Mouse (Mus musculus) neural tube, embryonic 15.5 days (tissue): ENCODE data around the gene Aif1. TPM values are rescaled to one million over a fixed set of nuclear protein-coding genes. Genes with fewer than 3 reads are reported as not detected.
A peak's percentile ranks its signal among the peaks of the same experiment; 100 is the strongest.

Source experiments
- ATAC-seq: fragments of 200-750 bp; cut with Nextera tagmentation; 2 replicates; pipeline ENCODE4 v1.8.0; 2017; ENCODE audit warnings: mild to moderate bottlenecking, moderate TSS enrichment, moderate library complexity; ENCODE audit not compliant: low FRiP score
- H3K27ac ChIP-seq: fragments of 300-500 bp; sonication (generic); replicated peaks from 2 replicates; pipeline ENCODE4 v1.5.1; 2015; ENCODE audit warnings: mild to moderate bottlenecking, inconsistent platforms
- H3K27me3 ChIP-seq: fragments of 300-500 bp; sonication (generic); replicated peaks from 2 replicates; pipeline ENCODE4 v1.6.1; 2015; ENCODE audit warnings: inconsistent platforms
- H3K36me3 ChIP-seq: fragments of 300-500 bp; sonication (generic); 2 replicates; pipeline ENCODE4 v1.6.1; 2015; ENCODE audit warnings: inconsistent platforms
- H3K4me1 ChIP-seq: fragments of 300-500 bp; sonication (generic); 2 replicates; pipeline ENCODE4 v1.6.1; 2015; ENCODE audit warnings: inconsistent platforms
- H3K4me2 ChIP-seq: fragments of 300-500 bp; sonication (generic); 2 replicates; pipeline ENCODE4 v1.6.1; 2015; ENCODE audit warnings: inconsistent platforms, mild to moderate bottlenecking, moderate library complexity
- H3K4me3 ChIP-seq: fragments of 300-500 bp; sonication (generic); replicated peaks from 2 replicates; pipeline ENCODE4 v1.5.1; 2015; ENCODE audit warnings: mild to moderate bottlenecking, inconsistent platforms
- H3K9ac ChIP-seq: fragments of 300-500 bp; sonication (generic); replicated peaks from 2 replicates; pipeline ENCODE4 v1.6.1; 2015; ENCODE audit warnings: mild to moderate bottlenecking, inconsistent platforms
- H3K9me3 ChIP-seq: fragments of 300-500 bp; sonication (generic); replicated peaks from 2 replicates; pipeline ENCODE4 v1.6.1; 2016; ENCODE audit warnings: inconsistent platforms
- WGBS: fragments of 180-500 bp; shearing (Covaris S2); methylation state at CpG from one replicate; pipeline ENCODE4 v1.1.7; 2015; ENCODE audit warnings: mixed read lengths; 5-methylcytosine and 5-hydroxymethylcytosine counted together
- microRNA-seq: library from miRNA; unstranded; fragments of <30 nt; microRNA quantifications from one replicate; pipeline ENCODE4, GENCODE M21; 2017
- polyA plus RNA-seq: library from polyadenylated mRNA; unstranded; fragments of >200 nt; fragmentation: Nextera tagmentation; extraction: Ambion mirVana; gene quantifications from 2 replicates; pipeline ENCODE4 v1.2.1, GENCODE M21; 2015

Gene Aif1
- polyA plus RNA-seq, 1 experiment from 2014 or later, result 12.3 TPM

DNA sequence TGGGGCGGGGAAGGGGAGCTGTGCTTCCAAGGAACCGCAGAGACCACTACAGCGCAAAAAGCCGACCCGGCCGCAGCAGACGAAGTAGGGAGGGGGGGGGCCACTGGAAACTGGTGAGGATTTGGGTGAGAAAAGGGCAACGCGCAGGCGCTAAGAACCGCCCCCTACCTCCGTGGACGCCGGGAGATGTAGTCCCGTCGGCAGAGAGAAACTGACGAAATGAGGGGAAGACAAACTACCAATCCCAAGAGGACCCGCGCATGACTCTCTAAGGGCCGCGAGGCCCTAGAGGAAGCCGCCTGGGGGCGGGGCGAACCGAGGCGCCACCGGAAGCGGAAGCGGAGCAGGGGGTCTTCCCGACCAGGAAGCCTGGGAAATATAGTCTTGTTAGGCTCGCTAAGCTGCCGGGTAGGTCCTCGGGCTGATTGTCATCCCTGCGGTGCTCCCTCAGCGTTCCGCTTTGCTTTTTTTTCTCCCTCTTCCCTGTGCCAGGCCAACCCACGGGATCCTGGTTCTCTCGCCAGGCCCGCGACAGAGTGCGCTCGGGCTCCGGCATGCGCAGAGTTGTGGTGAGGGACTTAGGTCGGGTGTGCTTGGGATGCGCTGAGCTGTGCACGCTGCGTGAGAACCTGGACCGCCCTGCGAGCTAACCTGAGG lies 54.6 kb downstream of the Aif1 start, which contains the start of gene Gpank1:
Gene Gpank1 (plus strand): TSS at position 313 of the 657 bp plus-strand sequence.
- Histone ChIP-seq H3K27me3 (no peaks in the 10 kb centered on the region), H3K4me3 (peak within 1 kb of the TSS; percentile 95), H3K9ac (peak within 1 kb of the TSS; percentile 95), H3K4me1 (peaks cover 40% of the 10 kb centered on the region), H3K36me3 (peaks cover 40% of the 10 kb centered on the region), H3K27ac (peak within 1 kb of the TSS; percentile 93), H3K4me2 (peak within 1 kb of the TSS; percentile 97), H3K9me3 (no peaks in the 10 kb centered on the region)
- peak; percentile 94 for ATAC-seq
- under 1% methylated on average over 50 of the region's 50 CpGs for WGBS

Small RNA genes within 50 kb of the gene (microRNA-seq; reads per million reads assigned to microRNA genes)
- gene Mir6973a, result not detected
- not detected for gene Mir6974

Other genes with a start within 250 kb of the Aif1 start
- 39.1 and 43.5 TPM in 2 replicates for gene Neu1, start 244.8 kb downstream of the Aif1 start, polyA plus RNA-seq
- gene Hspa1b, start 216.8 kb downstream of the Aif1 start, polyA plus RNA-seq, result 0.54 and 0.84 TPM in 2 replicates
- gene Gm20481, start 206.2 kb downstream of the Aif1 start, polyA plus RNA-seq, result not detected in 2 replicates
- gene Hspa1a, start 203.9 kb downstream of the Aif1 start, polyA plus RNA-seq, result 12.8 and 13.2 TPM in 2 replicates
- gene Hspa1l, start 203.4 kb downstream of the Aif1 start, polyA plus RNA-seq, result 1.4 and 1.5 TPM in 2 replicates
- 97.9 and 120 TPM in 2 replicates for gene Lsm2, start 194.2 kb downstream of the Aif1 start, polyA plus RNA-seq
- 57.8 and 83.6 TPM in 2 replicates for gene Vars, start 175.1 kb downstream of the Aif1 start, polyA plus RNA-seq
- 0.19 and 0.34 TPM in 2 replicates for gene Vwa7, start 159.5 kb downstream of the Aif1 start, polyA plus RNA-seq
- gene Sapcd1, start 148.1 kb downstream of the Aif1 start, polyA plus RNA-seq, result 1.8 and 6.2 TPM in 2 replicates
- gene Msh5, start 129.3 kb downstream of the Aif1 start, polyA plus RNA-seq, result 2.0 and 3.3 TPM in 2 replicates
- 76.6 and 156 TPM in 2 replicates for gene Clic1, start 126.1 kb downstream of the Aif1 start, polyA plus RNA-seq
- gene Ddah2, start 117.0 kb downstream of the Aif1 start, polyA plus RNA-seq, result 244 and 261 TPM in 2 replicates
- 0.19 TPM in 1 of 2 replicates, not detected in the other for gene Ly6g6c, start 110.7 kb downstream of the Aif1 start, polyA plus RNA-seq
- gene Mpig6b, start 109.9 kb downstream of the Aif1 start, polyA plus RNA-seq, result 0.17 and 0.24 TPM in 2 replicates
- gene Ly6g6e, start 99.2 kb downstream of the Aif1 start, polyA plus RNA-seq, result 0.65 and 1.3 TPM in 2 replicates
- gene Ly6g6d, start 98.0 kb downstream of the Aif1 start, polyA plus RNA-seq, result 0.74 and 2.8 TPM in 2 replicates
- 0.32 TPM in 1 of 2 replicates, not detected in the other for gene Ly6g6f, start 90.5 kb downstream of the Aif1 start, polyA plus RNA-seq
- 110 TPM in 2 replicates for gene Abhd16a, start 86.8 kb downstream of the Aif1 start, polyA plus RNA-seq
- not detected in 2 replicates for gene Ly6g5c, start 67.8 kb downstream of the Aif1 start, polyA plus RNA-seq
- gene Ly6g5b, start 60.6 kb downstream of the Aif1 start, polyA plus RNA-seq, result 1.0 and 1.5 TPM in 2 replicates
- 22.4 and 22.8 TPM in 2 replicates for gene Gpank1, start 54.6 kb downstream of the Aif1 start, polyA plus RNA-seq
- 312 and 350 TPM in 2 replicates for gene Csnk2b, start 54.0 kb downstream of the Aif1 start, polyA plus RNA-seq
- gene D17H6S53E, start 49.7 kb downstream of the Aif1 start, polyA plus RNA-seq, result 9.5 and 10.6 TPM in 2 replicates
- gene Apom, start 44.0 kb downstream of the Aif1 start, polyA plus RNA-seq, result 0.20 and 0.84 TPM in 2 replicates
- 54.7 and 62.7 TPM in 2 replicates for gene Bag6, start 40.9 kb downstream of the Aif1 start, polyA plus RNA-seq
- 155 TPM in 2 replicates for gene Prrc2a, start 11.2 kb downstream of the Aif1 start, polyA plus RNA-seq
- gene Lst1, start 12.4 kb upstream of the Aif1 start, polyA plus RNA-seq, result 8.3 and 12.1 TPM in 2 replicates
- gene Ltb, start 18.4 kb upstream of the Aif1 start, polyA plus RNA-seq, result 0.63 and 7.3 TPM in 2 replicates
- 0.09 and 0.28 TPM in 2 replicates for gene Tnf, start 25.9 kb upstream of the Aif1 start, polyA plus RNA-seq
- gene Lta, start 29.3 kb upstream of the Aif1 start, polyA plus RNA-seq, result 0.75 and 0.77 TPM in 2 replicates
- gene Gm16181, start 44.8 kb upstream of the Aif1 start, polyA plus RNA-seq, result 0.40 TPM in 1 of 2 replicates, not detected in the other
- 116 and 126 TPM in 2 replicates for gene Atp6v1g2, start 57.6 kb upstream of the Aif1 start, polyA plus RNA-seq
- gene Nfkbil1, start 59.7 kb upstream of the Aif1 start, polyA plus RNA-seq, result 11.2 and 12.1 TPM in 2 replicates
- 334 and 376 TPM in 2 replicates for gene Ddx39b, start 65.7 kb upstream of the Aif1 start, polyA plus RNA-seq
- 143 and 196 TPM in 2 replicates for gene H2-D1, start 86.7 kb upstream of the Aif1 start, polyA plus RNA-seq
- gene H2-Q1, start 144.3 kb upstream of the Aif1 start, polyA plus RNA-seq, result 0.09 and 0.14 TPM in 2 replicates
- 3.1 and 3.9 TPM in 2 replicates for gene H2-Q2, start 166.2 kb upstream of the Aif1 start, polyA plus RNA-seq
- gene H2-Q4, start 203.5 kb upstream of the Aif1 start, polyA plus RNA-seq, result 1.7 and 3.7 TPM in 2 replicates
- gene H2-Q6, start 248.8 kb upstream of the Aif1 start, polyA plus RNA-seq, result 0.95 and 3.7 TPM in 2 replicates